Mouse (Mus musculus) forebrain, embryonic 13.5 days (tissue): Measurements from ENCODE around the gene Lyrm7. TPM values are rescaled to one million over a fixed set of nuclear protein-coding genes. Genes with fewer than 3 reads are reported as not detected.
A peak's percentile ranks its signal among the peaks of the same experiment; 100 is the strongest.

ENCODE experiments used
- ATAC-seq: fragments of 200-750 bp; cut with Nextera tagmentation; 2 replicates; pipeline ENCODE4 v1.8.0; 2017
- H3K27ac ChIP-seq: fragments of 300-500 bp; sonication (generic); 2 replicates; pipeline ENCODE4 v1.5.1; 2015; ENCODE audit warnings: inconsistent platforms, mild to moderate bottlenecking, moderate library complexity
- H3K27me3 ChIP-seq: fragments of 300-500 bp; sonication (generic); 2 replicates; pipeline ENCODE4 v1.6.1; 2015; ENCODE audit warnings: mild to moderate bottlenecking, inconsistent platforms
- H3K36me3 ChIP-seq: fragments of 300-500 bp; sonication (generic); 2 replicates; pipeline ENCODE4 v1.6.1; 2015; ENCODE audit warnings: mild to moderate bottlenecking, inconsistent platforms; ENCODE audit not compliant: poor library complexity, severe bottlenecking
- H3K4me1 ChIP-seq: fragments of 300-500 bp; sonication (generic); 2 replicates; pipeline ENCODE4 v1.6.1; 2015; ENCODE audit warnings: inconsistent platforms
- H3K4me2 ChIP-seq: fragments of 300-500 bp; sonication (generic); 2 replicates; pipeline ENCODE4 v1.6.1; 2015; ENCODE audit warnings: inconsistent platforms, mild to moderate bottlenecking, moderate library complexity
- H3K4me3 ChIP-seq: fragments of 300-500 bp; sonication (generic); 2 replicates; pipeline ENCODE4 v1.5.1; 2015; ENCODE audit warnings: mild to moderate bottlenecking, inconsistent platforms
- H3K9ac ChIP-seq: fragments of 300-500 bp; sonication (generic); 2 replicates; pipeline ENCODE4 v1.6.1; 2015; ENCODE audit warnings: mild to moderate bottlenecking, inconsistent platforms
- H3K9me3 ChIP-seq: fragments of 300-500 bp; sonication (generic); replicated peaks from 2 replicates; pipeline ENCODE4 v1.6.1; 2016; ENCODE audit warnings: inconsistent platforms
- WGBS: fragments of 180-500 bp; shearing (Covaris S2); methylation state at CpG from one replicate; pipeline ENCODE4 v1.1.7; 2015; 5-methylcytosine and 5-hydroxymethylcytosine counted together
- polyA plus RNA-seq: library from polyadenylated mRNA; unstranded; fragments of >200 nt; fragmentation: Nextera tagmentation; extraction: Ambion mirVana; gene quantifications from 2 replicates; pipeline ENCODE4 v1.2.1, GENCODE M21; 2015

Lyrm7 gene
- polyA plus RNA-seq, 1 experiment from 2014 or later = 11.6 TPM

DNA sequence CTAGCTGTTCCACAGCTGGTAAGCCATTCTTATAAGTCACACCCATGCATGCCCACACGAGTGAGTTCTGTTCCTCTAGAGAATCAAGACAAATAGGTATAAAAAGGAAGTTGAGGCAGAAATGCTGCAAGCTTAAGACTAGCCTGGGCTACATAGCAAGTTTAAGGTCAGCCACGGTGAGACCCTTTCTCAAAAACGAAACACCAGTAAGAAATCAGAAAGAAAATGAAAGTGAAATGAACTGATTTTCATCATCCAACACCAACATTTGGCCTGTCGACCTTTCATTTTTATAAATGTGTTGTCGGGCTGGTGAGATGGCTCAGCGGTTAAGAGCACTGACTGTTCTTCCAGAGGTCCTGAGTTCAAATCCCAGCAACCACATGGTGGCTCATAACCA, 18.2 kb upstream of the Lyrm7 start:
- no peak overlapping the region for H3K4me3 ChIP-seq
- ATAC-seq = no peak
- peaks cover 8% of the 10 kb centered on the region for H3K36me3 ChIP-seq
- no peaks in the 10 kb centered on the region for H3K9me3 ChIP-seq
- no peak overlapping the region for H3K27ac ChIP-seq
- WGBS = 88% methylated on average over 6 of the region's 6 CpGs
- no peaks in the 10 kb centered on the region for H3K27me3 ChIP-seq
- no peak overlapping the region for H3K9ac ChIP-seq
- no peaks in the 10 kb centered on the region for H3K4me1 ChIP-seq
- no peak overlapping the region for H3K4me2 ChIP-seq

- 94% methylated on average over 5 of the region's 5 CpGs for WGBS
- ATAC-seq = no peak
Measured at GRCm38 (mm10) chr11:54876031-54876430, 15.3 kb upstream of the Lyrm7 start.

DNA sequence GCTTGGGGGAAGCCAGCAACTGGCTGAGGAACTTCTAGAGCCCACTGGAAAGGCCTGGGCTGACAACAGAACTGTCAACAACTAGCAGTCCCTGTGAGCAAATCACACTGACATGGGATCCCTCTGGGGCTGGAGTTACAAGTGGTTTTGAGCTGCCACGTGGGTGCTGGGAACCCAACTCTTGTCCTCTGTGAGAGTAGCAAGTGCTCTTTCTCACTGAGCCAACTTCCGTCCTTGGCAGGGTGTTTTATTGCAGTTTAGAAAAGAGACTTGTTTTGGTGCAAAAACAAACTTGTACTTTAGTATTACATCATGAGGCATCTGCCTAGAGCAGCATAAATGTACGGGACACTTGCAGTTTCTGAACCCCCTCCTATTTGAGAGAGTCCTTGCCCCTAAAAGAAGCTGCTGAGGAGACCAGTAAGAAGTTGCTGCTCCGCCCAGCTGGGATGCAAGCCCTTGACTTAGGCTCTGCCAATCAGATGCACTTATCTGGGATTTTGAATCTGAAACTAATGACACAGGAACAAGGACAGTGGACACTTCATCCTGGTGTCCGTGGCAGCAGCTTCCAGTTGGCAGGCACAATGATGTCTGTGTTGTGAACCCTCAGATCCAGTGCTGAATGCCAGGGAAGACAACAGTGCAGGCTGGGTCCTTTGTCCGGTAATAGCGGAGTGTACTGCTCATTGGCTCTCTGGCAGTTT, 11.3 kb upstream of the Lyrm7 start:
- Histone ChIP-seq H3K4me2 (no peak overlapping the region), H3K4me3 (no peak overlapping the region), H3K36me3 (peaks cover 56% of the 10 kb centered on the region), H3K9ac (no peak overlapping the region), H3K4me1 (peaks cover 27% of the 10 kb centered on the region), H3K27ac (no peak overlapping the region), H3K9me3 (no peaks in the 10 kb centered on the region), H3K27me3 (no peaks in the 10 kb centered on the region)
- ATAC-seq = no peak
- 76% methylated on average over 7 of the region's 7 CpGs for WGBS

More at GRCm38 (mm10) chr11:54876031-54876430, 15.3 kb upstream of the Lyrm7 start:
- Histone ChIP-seq H3K4me2 (no peak overlapping the region), H3K36me3 (peaks cover 36% of the 10 kb centered on the region), H3K4me1 (no peaks in the 10 kb centered on the region), H3K4me3 (no peak overlapping the region), H3K27ac (no peak overlapping the region), H3K9me3 (no peaks in the 10 kb centered on the region), H3K9ac (no peak overlapping the region), H3K27me3 (no peaks in the 10 kb centered on the region)

DNA sequence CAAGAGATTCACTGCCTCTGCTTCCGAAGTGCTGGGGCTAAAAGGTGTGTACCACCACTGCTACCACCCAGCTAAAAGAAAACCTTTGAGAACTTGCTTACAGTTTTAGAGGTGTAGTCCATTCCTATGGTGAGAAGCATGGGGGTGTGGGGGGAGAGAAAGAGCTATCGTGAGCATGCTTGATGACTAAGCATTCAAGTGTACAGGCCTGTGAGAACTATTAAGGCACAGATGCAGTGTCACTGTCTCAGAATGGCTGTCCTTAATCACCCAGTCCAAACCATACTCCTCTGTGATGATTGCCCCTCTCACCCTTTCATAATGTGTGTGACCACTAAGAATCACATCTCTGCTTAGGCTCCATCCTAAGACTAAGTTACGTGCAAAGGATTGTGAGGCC, 8.6 kb upstream of the Lyrm7 start:
- Histone ChIP-seq H3K9ac (0 out of 2 replicates have a peak overlapping the region, but pooled peaks have one; percentile 3), H3K27me3 (no peaks in the 10 kb centered on the region), H3K36me3 (peaks cover 52% of the 10 kb centered on the region), H3K27ac (no peak overlapping the region), H3K9me3 (no peaks in the 10 kb centered on the region), H3K4me3 (no peak overlapping the region), H3K4me1 (peaks cover 27% of the 10 kb centered on the region), H3K4me2 (peak overlapping the region; percentile 73; the same call in 1 of the 2 replicates)
- 86% methylated on average over 3 of the region's 3 CpGs for WGBS
- ATAC-seq = no peak

GRCm38 (mm10) chr11:54868445-54868844, 7.7 kb upstream of the Lyrm7 start:
- Histone ChIP-seq H3K4me2 (peak overlapping the region; percentile 73), H3K4me1 (peaks cover 27% of the 10 kb centered on the region), H3K9me3 (no peaks in the 10 kb centered on the region), H3K36me3 (peaks cover 43% of the 10 kb centered on the region), H3K4me3 (0 out of 2 replicates have a peak overlapping the region, but pooled peaks have one; percentile 86), H3K27me3 (no peaks in the 10 kb centered on the region), H3K9ac (no peak overlapping the region), H3K27ac (no peak overlapping the region)
- no peak for ATAC-seq
- WGBS = 73% methylated on average over 2 of the region's 2 CpGs

DNA sequence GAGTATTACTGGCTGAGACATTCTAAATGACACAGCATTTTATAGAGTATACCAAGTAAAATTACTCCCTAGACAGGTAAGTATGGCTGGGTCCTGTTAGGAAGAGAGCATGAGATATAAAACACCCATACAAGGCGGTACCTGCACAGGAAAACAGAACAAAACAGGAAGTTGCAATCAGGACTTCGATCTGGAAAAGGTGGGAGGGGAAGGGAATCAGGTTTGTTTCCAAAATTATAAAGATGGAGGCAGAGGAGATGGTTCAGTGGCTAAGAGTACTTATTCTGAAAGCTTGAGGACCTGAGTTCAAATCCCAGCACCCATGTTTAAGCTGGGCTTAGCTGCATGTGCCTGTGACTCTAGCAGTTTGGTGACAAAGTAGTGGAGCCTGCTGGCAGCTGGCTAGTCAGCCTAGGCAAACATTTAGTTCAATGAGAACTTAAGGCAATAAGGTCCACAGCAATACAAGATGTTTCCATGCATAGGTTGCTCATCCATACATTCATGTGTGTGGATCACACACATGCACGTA, 7.3 kb upstream of the Lyrm7 start:
- Histone ChIP-seq H3K4me2 (peak overlapping the region; percentile 73), H3K9me3 (no peaks in the 10 kb centered on the region), H3K9ac (no peak overlapping the region), H3K27me3 (no peaks in the 10 kb centered on the region), H3K27ac (no peak overlapping the region), H3K4me1 (peaks cover 27% of the 10 kb centered on the region), H3K4me3 (peak overlapping the region; percentile 86), H3K36me3 (peaks cover 39% of the 10 kb centered on the region)
- WGBS = 91% methylated on average over 3 of the region's 3 CpGs
- no peak for ATAC-seq

DNA sequence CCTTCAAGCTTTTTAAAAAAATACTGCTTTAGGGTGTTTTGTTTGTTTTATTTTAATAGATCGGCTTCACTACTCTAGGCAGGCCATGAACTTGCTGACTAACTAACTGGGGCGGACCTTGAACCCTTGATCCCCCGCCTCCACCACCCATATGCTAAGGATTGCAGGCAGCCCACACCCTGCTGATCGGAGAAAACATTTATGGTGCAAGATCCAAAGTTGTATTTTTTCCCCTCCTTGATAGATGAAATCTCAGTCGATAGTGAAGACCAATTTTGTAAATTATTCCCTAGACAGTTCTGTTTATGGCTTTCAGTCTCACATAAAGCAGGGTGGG, 6.3 kb upstream of the Lyrm7 start:
- peak overlapping the region; percentile 73 for H3K4me2 ChIP-seq
- peak overlapping the region; percentile 86 for H3K4me3 ChIP-seq
- ATAC-seq = peak; percentile 1; the same call in 1 of the 2 replicates
- no peaks in the 10 kb centered on the region for H3K9me3 ChIP-seq
- H3K9ac ChIP-seq = peak overlapping the region; percentile 98
- 3% methylated on average over 5 of the region's 5 CpGs for WGBS
- peaks cover 30% of the 10 kb centered on the region for H3K36me3 ChIP-seq
- H3K27me3 ChIP-seq = no peaks in the 10 kb centered on the region
- H3K4me1 ChIP-seq = peaks cover 27% of the 10 kb centered on the region
- peak overlapping the region; percentile 89 for H3K27ac ChIP-seq

DNA sequence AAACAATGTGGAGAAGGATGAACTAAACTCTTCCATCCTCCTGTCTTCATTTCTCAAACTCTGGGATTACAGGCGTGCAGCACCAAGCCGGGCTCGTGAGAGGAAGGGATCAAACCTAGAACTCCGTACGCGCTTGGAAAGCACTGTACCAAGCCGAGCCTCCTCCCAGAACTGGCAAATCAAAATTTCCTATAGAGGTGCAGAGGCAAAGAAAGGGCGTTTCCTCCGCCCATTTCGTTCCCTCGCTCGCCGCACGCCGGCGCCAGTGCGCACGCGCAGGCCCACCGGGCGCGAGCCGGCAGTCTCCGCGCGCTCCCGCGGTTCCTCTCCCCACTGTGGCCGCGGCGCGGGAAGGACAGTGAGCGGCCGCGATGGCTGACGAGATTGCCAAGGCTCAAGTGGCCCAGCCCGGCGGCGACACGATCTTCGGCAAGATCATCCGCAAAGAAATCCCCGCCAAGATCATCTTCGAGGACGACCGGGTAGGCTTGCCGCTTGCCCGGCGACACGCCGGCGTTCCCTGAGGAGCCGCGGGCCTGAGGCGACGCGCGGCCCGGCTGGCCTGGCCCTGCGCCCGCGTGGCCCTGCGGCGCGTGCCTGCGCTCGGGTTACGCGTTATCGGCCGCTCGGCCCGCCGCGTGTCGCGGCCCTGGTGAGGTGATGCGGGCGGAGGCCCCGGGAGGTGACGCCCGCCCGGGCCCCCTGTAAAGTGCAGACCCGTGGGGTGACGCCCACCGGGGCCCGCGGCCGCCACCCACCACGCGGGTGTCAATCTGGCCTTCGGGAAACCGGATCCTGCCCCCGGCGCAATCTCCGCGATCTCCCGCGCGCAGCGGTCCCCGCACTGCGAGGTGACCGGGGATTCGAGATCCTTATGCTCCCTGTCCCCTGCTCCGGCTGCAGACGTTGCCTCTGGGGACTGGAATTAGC, 5.7 kb upstream of the Lyrm7 start, which contains the start of gene Hint1:
Gene Hint1, plus strand, starts transcription at position 265 of the 930 bp plus-strand sequence.
- peak within 1 kb of the TSS; percentile 86 for H3K4me3 ChIP-seq
- H3K27me3 ChIP-seq = no peaks in the 10 kb centered on the region
- WGBS = under 1% methylated on average over 98 of the region's 107 CpGs
- H3K27ac ChIP-seq = peak within 1 kb of the TSS; percentile 89
- H3K4me2 ChIP-seq = peak within 1 kb of the TSS; percentile 73
- H3K9ac ChIP-seq = peak within 1 kb of the TSS; percentile 98
- peak; percentile 89 for ATAC-seq
- peaks cover 29% of the 10 kb centered on the region for H3K4me1 ChIP-seq
- H3K36me3 ChIP-seq = peaks cover 23% of the 10 kb centered on the region
- H3K9me3 ChIP-seq = no peaks in the 10 kb centered on the region

- WGBS = 75% methylated on average over 6 of the region's 6 CpGs
- peak overlapping the region; percentile 73 for H3K4me2 ChIP-seq
- no peaks in the 10 kb centered on the region for H3K27me3 ChIP-seq
- no peak for ATAC-seq
- peaks cover 34% of the 10 kb centered on the region for H3K4me1 ChIP-seq
- H3K9me3 ChIP-seq = no peaks in the 10 kb centered on the region
- H3K4me3 ChIP-seq = peak overlapping the region; percentile 86
- peak overlapping the region; percentile 89 for H3K27ac ChIP-seq
- peak overlapping the region; percentile 98 for H3K9ac ChIP-seq
- peaks cover 15% of the 10 kb centered on the region for H3K36me3 ChIP-seq
Measured at GRCm38 (mm10) chr11:54865330-54866085, 4.8 kb upstream of the Lyrm7 start.

- Histone ChIP-seq H3K9ac (no peak overlapping the region), H3K27ac (no peak overlapping the region; the same call in 1 of the 2 replicates), H3K27me3 (no peaks in the 10 kb centered on the region), H3K4me1 (peaks cover 25% of the 10 kb centered on the region), H3K4me2 (no peak overlapping the region), H3K9me3 (no peaks in the 10 kb centered on the region), H3K4me3 (no peak overlapping the region), H3K36me3 (no peaks in the 10 kb centered on the region)
- no peak for ATAC-seq
- 46% methylated on average over 10 of the region's 10 CpGs for WGBS
Measured at GRCm38 (mm10) chr11:54862621-54863520, 2.2 kb upstream of the Lyrm7 start.
